Mouse (Mus musculus) CH12.LX (cell line): ENCODE results near the gene Ccdc85b.

ENCODE experiments used
- BHLHE40 ChIP-seq: IDR thresholded peaks from 2 replicates; pipeline ENCODE4 v1.6.1; 2011; ENCODE audit warnings: mild to moderate bottlenecking, low read depth, low read length, improper control_type of control experiment
- CHD2 ChIP-seq: IDR thresholded peaks from 2 replicates; pipeline ENCODE4 v1.6.1; 2011; ENCODE audit warnings: low read length, improper control_type of control experiment
- CTCF ChIP-seq, 2 experiments: IDR thresholded peaks in 1 of 2; conservative IDR thresholded peaks in 1 of 2; 2 replicates each; pipeline ENCODE4 v1.5.1; 2011 to 2012; ENCODE audit warnings: low read depth in 2 of 2, low read length in 2 of 2, improper control_type of control experiment in 1 of 2, inconsistent platforms in 1 of 2, mild to moderate bottlenecking in 1 of 2, moderate library complexity in 1 of 2
- ETS1 ChIP-seq: conservative IDR thresholded peaks from 2 replicates; pipeline ENCODE4 v1.6.1; 2012; ENCODE audit warnings: low read depth, mild to moderate bottlenecking, inconsistent platforms, low read length, improper control_type of control experiment, moderate library complexity
- IRF4 ChIP-seq: IDR thresholded peaks from 2 replicates; pipeline ENCODE4 v1.6.1; 2014; ENCODE audit warnings: low read depth, mild to moderate bottlenecking, inconsistent platforms, low read length, improper control_type of control experiment
- JUN ChIP-seq: IDR thresholded peaks from 2 replicates; pipeline ENCODE4 v1.6.1; 2011; ENCODE audit warnings: low read depth, mild to moderate bottlenecking, low read length, improper control_type of control experiment, moderate library complexity; ENCODE audit not compliant: insufficient read depth
- MAFK ChIP-seq: IDR thresholded peaks from 2 replicates; pipeline ENCODE4 v1.6.1; 2011; ENCODE audit warnings: low read length, improper control_type of control experiment; ENCODE audit not compliant: insufficient replicate concordance
- MAZ ChIP-seq: IDR thresholded peaks from 2 replicates; pipeline ENCODE4 v1.6.1; 2012; ENCODE audit warnings: low read depth, mild to moderate bottlenecking, inconsistent platforms, low read length, improper control_type of control experiment, moderate library complexity
- POLR2A ChIP-seq: IDR thresholded peaks from 2 replicates; pipeline ENCODE4 v1.6.1; 2011; ENCODE audit warnings: low read depth, mild to moderate bottlenecking, improper control_type of control experiment, low read length
- POLR2AphosphoS2 ChIP-seq: IDR thresholded peaks from 2 replicates; pipeline ENCODE4 v1.6.1; 2011; ENCODE audit warnings: low read depth, low read length, improper control_type of control experiment
- UBTF ChIP-seq: IDR thresholded peaks from 2 replicates; pipeline ENCODE4 v1.6.1; 2012; ENCODE audit warnings: low read depth, mild to moderate bottlenecking, inconsistent platforms, low read length, improper control_type of control experiment, moderate library complexity
- ZC3H11A ChIP-seq: IDR thresholded peaks from 2 replicates; pipeline ENCODE4 v1.6.1; 2012; ENCODE audit warnings: low read depth, mild to moderate bottlenecking, inconsistent platforms, low read length, improper control_type of control experiment

- 0 out of 2 replicates have a peak, but pooled peaks have one; percentile 10 for TF ChIP-seq POLR2A
- no peak for TF ChIP-seq MAFK
- TF ChIP-seq CHD2: no peak
- no peak for TF ChIP-seq ETS1
- no peak for TF ChIP-seq UBTF
- no peak; the same call in 1 of the 2 replicates for TF ChIP-seq POLR2AphosphoS2
- no peak for TF ChIP-seq JUN
- no peak for TF ChIP-seq CTCF (conservative IDR thresholded peaks at IDR 0.05 in 1 of 2, IDR thresholded peaks at IDR 0.05 in 1 of 2; ENCODE audit: low read depth in 2 of 2, low read length in 2 of 2)
- TF ChIP-seq MAZ: no peak
- TF ChIP-seq IRF4: no peak
- no peak for TF ChIP-seq BHLHE40
- no peak for TF ChIP-seq ZC3H11A
Measured at GRCm38 (mm10) chr19:5494314-5494713, 36.6 kb upstream of the Ccdc85b start.
